Mouse (Mus musculus) MEL (cell line): ENCODE data around the gene Fam184b. TPM values are rescaled to one million over a fixed set of nuclear protein-coding genes. Genes with fewer than 3 reads are reported as not detected.

Experiments
- DNase-seq: peaks from one replicate; pipeline ENCODE4 v3.0.0; 2011; ENCODE audit warnings: low read depth, low spot score
- H3K27ac ChIP-seq: 2 replicates; pipeline ENCODE4 v1.5.1; 2012; ENCODE audit warnings: low read depth, mild to moderate bottlenecking, control low read depth, low read length, moderate library complexity; ENCODE audit not compliant: control insufficient read depth
- H3K27me3 ChIP-seq, 2 experiments: fragments of 150-350 bp in 1 of 2; sonication (generic) in 1 of 2; 2 replicates each; pipeline ENCODE4 v1.6.1; 2012; ENCODE audit warnings: low read length in 2 of 2, mild to moderate bottlenecking in 2 of 2, improper control_type of control experiment in 1 of 2, moderate library complexity in 1 of 2; ENCODE audit not compliant: insufficient read depth in 2 of 2, control insufficient read depth in 1 of 2
- H3K36me3 ChIP-seq, 2 experiments: 2 replicates each; pipeline ENCODE4 v1.6.1; 2012 to 2014; ENCODE audit warnings: low read length in 2 of 2, improper control_type of control experiment in 1 of 2, inconsistent platforms in 1 of 2, mild to moderate bottlenecking in 1 of 2; ENCODE audit not compliant: insufficient read depth in 2 of 2, control insufficient read depth in 1 of 2
- H3K4me1 ChIP-seq, 2 experiments: fragments of 150-350 bp in 1 of 2; sonication (generic) in 1 of 2; 2 replicates each; pipeline ENCODE4 v1.6.1; 2012; ENCODE audit warnings: low read length in 2 of 2, improper control_type of control experiment in 1 of 2, mild to moderate bottlenecking in 1 of 2; ENCODE audit not compliant: insufficient read depth in 2 of 2, control insufficient read depth in 1 of 2
- H3K4me3 ChIP-seq, 2 experiments: fragments of 150-350 bp in 1 of 2; sonication (generic) in 1 of 2; 2 replicates each; pipeline ENCODE4 v1.5.1; 2012; ENCODE audit warnings: low read depth in 2 of 2, low read length in 2 of 2, mild to moderate bottlenecking in 2 of 2, moderate library complexity in 2 of 2, control low read depth in 1 of 2, improper control_type of control experiment in 1 of 2; ENCODE audit not compliant: control insufficient read depth in 1 of 2, insufficient read depth in 1 of 2
- H3K79me2 ChIP-seq: 2 replicates; pipeline ENCODE4 v1.6.1; 2012; ENCODE audit warnings: mild to moderate bottlenecking, low read length, moderate library complexity; ENCODE audit not compliant: control insufficient read depth, poor library complexity, insufficient read depth
- H3K9ac ChIP-seq: 2 replicates; pipeline ENCODE4 v1.6.1; 2012; ENCODE audit warnings: low read depth, mild to moderate bottlenecking, control low read depth, low read length, moderate library complexity; ENCODE audit not compliant: control insufficient read depth, poor library complexity, severe bottlenecking
- H3K9me3 ChIP-seq: fragments of 150-350 bp; sonication (generic); replicated peaks from 2 replicates; pipeline ENCODE4 v1.6.1; 2012; ENCODE audit warnings: mild to moderate bottlenecking, low read length, improper control_type of control experiment, moderate library complexity; ENCODE audit not compliant: insufficient read depth
- BHLHE40 ChIP-seq: IDR thresholded peaks from 2 replicates; pipeline ENCODE4 v1.6.1; 2012; ENCODE audit warnings: low read depth, mild to moderate bottlenecking, inconsistent platforms, low read length, improper control_type of control experiment, borderline replicate concordance
- CHD1 ChIP-seq: IDR thresholded peaks from 2 replicates; pipeline ENCODE4 v1.6.1; 2012; ENCODE audit warnings: low read depth, mild to moderate bottlenecking, inconsistent platforms, low read length, improper control_type of control experiment
- CHD2 ChIP-seq: IDR thresholded peaks from 2 replicates; pipeline ENCODE4 v1.6.1; 2011; ENCODE audit warnings: low read length, improper control_type of control experiment
- E2F4 ChIP-seq: IDR thresholded peaks from 2 replicates; pipeline ENCODE4 v1.6.1; 2011; ENCODE audit warnings: low read depth, low read length, improper control_type of control experiment, borderline replicate concordance
- ELF1 ChIP-seq: IDR thresholded peaks from 2 replicates; pipeline ENCODE4 v1.6.1; 2014; ENCODE audit warnings: low read depth, mild to moderate bottlenecking, inconsistent platforms, low read length, improper control_type of control experiment, moderate library complexity
- KAT2A ChIP-seq: conservative IDR thresholded peaks from 2 replicates; pipeline ENCODE4 v1.6.1; 2012; ENCODE audit warnings: low read depth, low read length, improper control_type of control experiment, inconsistent platforms
- MAFK ChIP-seq: IDR thresholded peaks from 2 replicates; pipeline ENCODE4 v1.6.1; 2011; ENCODE audit warnings: low read depth, mild to moderate bottlenecking, low read length, improper control_type of control experiment, borderline replicate concordance
- MAX ChIP-seq: IDR thresholded peaks from 2 replicates; pipeline ENCODE4 v1.6.1; 2011; ENCODE audit warnings: low read length, improper control_type of control experiment
- MAZ ChIP-seq: IDR thresholded peaks from 2 replicates; pipeline ENCODE4 v1.6.1; 2012; ENCODE audit warnings: low read depth, mild to moderate bottlenecking, inconsistent platforms, low read length, improper control_type of control experiment
- MXI1 ChIP-seq: IDR thresholded peaks from 2 replicates; pipeline ENCODE4 v1.6.1; 2011; ENCODE audit warnings: mild to moderate bottlenecking, low read depth, low read length, improper control_type of control experiment
- MYB ChIP-seq: IDR thresholded peaks from 2 replicates; pipeline ENCODE4 v1.6.1; 2011; ENCODE audit warnings: mild to moderate bottlenecking, low read depth, low read length, improper control_type of control experiment
- MYC ChIP-seq: IDR thresholded peaks from 2 replicates; pipeline ENCODE4 v1.6.1; 2011; ENCODE audit warnings: low read depth, mild to moderate bottlenecking, low read length, improper control_type of control experiment, moderate library complexity
- NRF1 ChIP-seq: IDR thresholded peaks from 2 replicates; pipeline ENCODE4 v1.6.1; 2014; ENCODE audit warnings: low read depth, mild to moderate bottlenecking, inconsistent platforms, low read length, improper control_type of control experiment, moderate library complexity; ENCODE audit not compliant: poor library complexity, insufficient read depth, severe bottlenecking
- POLR2AphosphoS2 ChIP-seq: IDR thresholded peaks from 2 replicates; pipeline ENCODE4 v1.6.1; 2011; ENCODE audit warnings: low read length, improper control_type of control experiment
- POLR2AphosphoS5 ChIP-seq: IDR thresholded peaks from 2 replicates; pipeline ENCODE4 v1.6.1; 2012; ENCODE audit warnings: low read depth, borderline replicate concordance, mild to moderate bottlenecking, inconsistent platforms, low read length, moderate library complexity, mixed read lengths
- RCOR1 ChIP-seq: IDR thresholded peaks from 2 replicates; pipeline ENCODE4 v1.6.1; 2012; ENCODE audit warnings: low read depth, mild to moderate bottlenecking, inconsistent platforms, low read length, improper control_type of control experiment
- SIN3A ChIP-seq: IDR thresholded peaks from 2 replicates; pipeline ENCODE4 v1.6.1; 2012; ENCODE audit warnings: low read length, improper control_type of control experiment, inconsistent platforms
- TAL1 ChIP-seq: IDR thresholded peaks from 2 replicates; pipeline ENCODE4 v1.6.1; 2012; ENCODE audit warnings: mild to moderate bottlenecking, inconsistent platforms, low read length, moderate library complexity, mixed read lengths
- USF1 ChIP-seq: IDR thresholded peaks from 2 replicates; pipeline ENCODE4 v1.6.1; 2014; ENCODE audit warnings: low read depth, mild to moderate bottlenecking, inconsistent platforms, low read length, improper control_type of control experiment, moderate library complexity
- USF2 ChIP-seq, 2 experiments: IDR thresholded peaks; 2 replicates each; pipeline ENCODE4 v1.6.1; 2011 to 2012; ENCODE audit warnings: improper control_type of control experiment in 2 of 2, low read length in 2 of 2, borderline replicate concordance in 1 of 2, inconsistent platforms in 1 of 2, low read depth in 1 of 2, mild to moderate bottlenecking in 1 of 2; ENCODE audit not compliant: insufficient read depth in 1 of 2
- ZC3H11A ChIP-seq: IDR thresholded peaks from 2 replicates; pipeline ENCODE4 v1.6.1; 2012; ENCODE audit warnings: low read depth, mild to moderate bottlenecking, inconsistent platforms, low read length, improper control_type of control experiment
- ZKSCAN1 ChIP-seq: IDR thresholded peaks from 2 replicates; pipeline ENCODE4 v1.6.1; 2012; ENCODE audit warnings: low read depth, mild to moderate bottlenecking, inconsistent platforms, low read length, improper control_type of control experiment, moderate library complexity
- polyA plus RNA-seq, 2 experiments: library from polyadenylated mRNA; stranded (reverse) in 1 of 2; unstranded in 1 of 2; fragments of >175 nt in 1 of 2; fragments of >200 nt in 1 of 2; gene quantifications; 2 replicates each; pipeline versions ENCODE4 v1.2.1 to v1.2.4; 2012; ENCODE audit warnings: low replicate concordance in 2 of 2, low read depth in 1 of 2; ENCODE audit not compliant: insufficient read length in 2 of 2, insufficient read depth in 1 of 2, missing spikeins in 1 of 2
- total RNA-seq: library from RNA; depleted of rRNA; stranded (reverse); fragments of 300-350 nt; gene quantifications from 2 replicates; pipeline ENCODE4 v1.2.3, GENCODE M21; 2012; rRNA removed

Fam184b gene
- total RNA-seq (under 0.01 TPM in 1 of 2 replicates, not detected in the other), polyA plus RNA-seq (under 1 TPM in 1 of 2 experiments, not detected in 1; 0.06 TPM)

DNA sequence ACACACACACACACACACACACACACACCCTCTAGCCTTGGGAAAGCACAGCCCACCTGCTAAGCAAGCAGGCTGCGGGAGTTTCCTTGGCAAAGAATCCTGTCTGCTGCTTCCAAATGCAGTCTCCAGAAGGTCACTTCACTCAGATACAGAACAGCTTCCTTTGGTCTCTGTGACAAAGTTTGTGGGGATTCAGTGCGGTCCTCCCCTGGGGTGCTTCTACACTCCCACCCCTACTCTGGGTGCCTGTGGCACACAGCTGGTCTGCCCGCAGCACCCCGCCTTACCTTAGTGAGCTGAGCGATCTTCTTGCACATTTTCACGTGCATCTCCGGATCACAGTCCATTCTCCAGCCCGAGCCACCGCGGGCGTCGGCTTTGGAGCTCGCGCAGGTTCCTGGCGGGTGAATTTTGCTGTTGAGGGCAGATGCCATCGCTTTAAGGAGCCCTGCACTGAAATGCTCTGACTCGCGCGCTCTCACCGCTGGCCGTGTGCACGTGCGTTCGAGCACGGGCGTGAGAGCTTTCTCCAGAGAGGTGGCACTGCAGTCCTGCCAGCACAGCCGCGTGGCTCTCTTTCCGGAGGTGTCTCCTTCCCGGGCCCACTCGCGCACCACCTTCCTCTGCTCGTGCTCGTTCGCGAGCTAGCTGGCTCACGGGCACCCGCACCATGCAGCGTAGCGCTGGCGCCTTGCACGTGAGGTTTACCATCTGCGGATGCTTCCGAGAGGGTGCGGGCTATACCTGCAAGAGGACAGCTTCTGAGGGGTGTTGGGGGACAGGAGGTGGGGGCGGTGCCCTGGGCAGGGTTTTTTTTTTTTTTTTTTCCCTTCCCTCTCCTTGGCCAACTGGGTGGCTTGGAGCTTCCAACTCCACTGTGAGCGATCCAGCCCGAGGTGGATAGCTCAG is at the start of gene Fam184b:
Gene Fam184b, minus strand, starts transcription at position 809 of the 909 bp plus-strand sequence.
- Histone ChIP-seq H3K9me3 (no peaks in the 10 kb centered on the region), H3K27ac (no peak within 1 kb of the TSS), H3K79me2 (no peaks in the 10 kb centered on the region), H3K4me3 (no peak within 1 kb of the TSS), H3K36me3 (no peaks in the 10 kb centered on the region), H3K4me1 (no peaks in the 10 kb centered on the region), H3K27me3 (peaks cover 3 to 5% of the 10 kb centered on the region in 2 experiments; a peak in 2 of 4 replicates), H3K9ac (no peak within 1 kb of the TSS)
- no peak for DNase-seq
- TF ChIP-seq RCOR1, result no peak
- TF ChIP-seq MAZ, result no peak
- TF ChIP-seq ELF1, result no peak
- no peak for TF ChIP-seq USF2 (IDR thresholded peaks at IDR 0.05; ENCODE audit: borderline replicate concordance in 1 of 2, insufficient read depth in 1 of 2, low read depth in 1 of 2, low read length in 2 of 2)
- no peak for TF ChIP-seq MYB
- TF ChIP-seq POLR2AphosphoS2, result no peak
- TF ChIP-seq POLR2AphosphoS5, result no peak
- TF ChIP-seq TAL1, result no peak
- TF ChIP-seq KAT2A, result no peak
- no peak for TF ChIP-seq MYC
- no peak for TF ChIP-seq USF1
- TF ChIP-seq CHD2, result no peak
- TF ChIP-seq E2F4, result no peak
- no peak for TF ChIP-seq NRF1
- TF ChIP-seq ZC3H11A, result no peak
- no peak for TF ChIP-seq MAX
- no peak for TF ChIP-seq ZKSCAN1

DNA sequence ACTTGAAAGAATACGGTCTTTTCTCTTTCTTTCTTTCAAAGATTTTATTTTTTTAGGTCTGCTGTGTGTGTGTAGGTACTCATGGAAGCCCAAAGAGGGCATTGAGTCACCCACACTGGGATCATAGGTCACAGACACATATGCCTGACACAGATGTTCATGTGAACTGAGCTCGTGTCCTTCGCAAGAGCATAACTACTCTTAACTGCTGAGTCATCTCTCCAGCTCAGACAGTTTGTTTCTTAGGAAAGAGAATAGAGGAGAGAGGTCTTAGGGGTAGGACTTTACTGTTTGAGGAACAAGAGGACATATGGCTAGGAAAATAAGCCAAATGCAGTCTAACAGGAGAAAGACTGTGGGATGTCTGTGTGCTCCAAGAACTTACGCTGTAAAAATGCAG is 49.7 kb upstream of the Fam184b start:
- DNase-seq, result peak; percentile 32
- no peak overlapping the region for H3K9ac ChIP-seq
- peaks cover 0 to 4% of the 10 kb centered on the region in 2 experiments; a peak in 2 of 4 replicates for H3K4me1 ChIP-seq
- no peak overlapping the region for H3K4me3 ChIP-seq
- no peaks in the 10 kb centered on the region for H3K27me3 ChIP-seq
- H3K79me2 ChIP-seq, result peaks cover 2% of the 10 kb centered on the region
- peaks cover 6 to 61% of the 10 kb centered on the region in 2 experiments for H3K36me3 ChIP-seq
- TF ChIP-seq MAFK (0 out of 2 replicates have a peak, but pooled peaks have one; percentile 25), ELF1 (no peak), CHD1 (no peak), MXI1 (no peak), SIN3A (no peak), BHLHE40 (no peak)
- no peak overlapping the region for H3K27ac ChIP-seq
- no peaks in the 10 kb centered on the region for H3K9me3 ChIP-seq
